Mouse (Mus musculus): Measurements from ENCODE around the gene Col23a1.

DNA sequence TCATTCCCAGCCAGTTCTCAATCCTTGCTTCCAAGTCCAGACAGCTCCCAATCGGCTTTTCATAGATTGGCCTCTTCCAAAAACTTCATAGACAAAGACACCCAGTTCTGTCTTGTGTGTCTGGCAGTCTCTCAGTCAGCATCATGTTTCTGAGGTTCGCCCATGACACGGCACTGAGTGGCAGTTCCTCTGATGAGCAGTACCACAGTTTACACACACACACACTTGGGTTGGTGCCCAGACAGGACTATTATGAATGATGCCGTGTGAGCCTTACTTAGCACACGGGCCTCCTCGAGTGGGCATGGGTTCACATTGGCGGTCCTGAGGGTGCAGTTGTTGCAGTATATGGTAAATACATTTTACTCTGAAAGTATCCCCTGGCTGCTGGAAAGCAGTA, 124.8 kb downstream of the Col23a1 start:
- no peak for TF ChIP-seq POLR2A (IDR thresholded peaks at IDR 0.05; ENCODE audit: low read depth, low read length)
- no peak for TF ChIP-seq CTCF (IDR thresholded peaks at IDR 0.05; ENCODE audit: extremely low read depth, insufficient read length, insufficient replicate concordance, low read depth, low read length)
